Mouse (Mus musculus): ENCODE measurements around the gene Slc39a2.
"Not testable (repeated sequence)": the region's sequence is repeated elsewhere in the genome, so short reads cannot be mapped to it uniquely, and the experiment has no call there.

Gene Slc39a2

GRCm38 (mm10) chr14:51902806-51903710 is 10.4 kb downstream of the Slc39a2 start:
- DNase-seq (ENCODE audit: low spot score in 2 of 2), result peak; percentile 59 to 66

GRCm38 (mm10) chr14:51903782-51904181 is 11.1 kb downstream of the Slc39a2 start:
- peak in 1 of 2 experiments; percentile 25 for DNase-seq (ENCODE audit: low spot score in 2 of 2)

- DNase-seq (ENCODE audit: low spot score in 2 of 2), result no peak
Measured at GRCm38 (mm10) chr14:51904706-51905105, 12.0 kb downstream of the Slc39a2 start.

GRCm38 (mm10) chr14:51906102-51906501 is 13.4 kb downstream of the Slc39a2 start:
- DNase-seq (ENCODE audit: low spot score in 2 of 2), result no peak

- DNase-seq (ENCODE audit: low spot score in 2 of 2), result no peak
Measured at GRCm38 (mm10) chr14:51911301-51911700, 18.6 kb downstream of the Slc39a2 start.

GRCm38 (mm10) chr14:51912391-51913061 is 19.8 kb downstream of the Slc39a2 start:
- DNase-seq (ENCODE audit: low spot score in 2 of 2), result no peak

GRCm38 (mm10) chr14:51913062-51913959 is 20.6 kb downstream of the Slc39a2 start:
- DNase-seq (ENCODE audit: low spot score in 2 of 2), result peak; percentile 84 to 91

- peak; percentile 65 to 81 for DNase-seq (ENCODE audit: low spot score in 2 of 2)
Measured at GRCm38 (mm10) chr14:51913960-51914762, 21.5 kb downstream of the Slc39a2 start, which contains the start of gene Ndrg2. Gene Ndrg2 (minus strand): TSS chr14:51914158.

GRCm38 (mm10) chr14:51915030-51915429 is 22.3 kb downstream of the Slc39a2 start:
- DNase-seq (ENCODE audit: low spot score in 2 of 2), result no peak

- no peak for DNase-seq (ENCODE audit: low spot score in 2 of 2)
Measured at GRCm38 (mm10) chr14:51916539-51916938, 23.9 kb downstream of the Slc39a2 start.

- no peak for DNase-seq (ENCODE audit: low spot score in 2 of 2)
Measured at GRCm38 (mm10) chr14:51918125-51918524, 25.4 kb downstream of the Slc39a2 start, which contains the start of gene Tppp2. Gene Tppp2 (plus strand): TSS chr14:51918425.

- DNase-seq (ENCODE audit: low spot score in 2 of 2), result no peak
Measured at GRCm38 (mm10) chr14:51918966-51919365, 26.3 kb downstream of the Slc39a2 start.

- peak in 1 of 2 experiments; percentile 54 for DNase-seq (ENCODE audit: low spot score in 2 of 2)
Measured at GRCm38 (mm10) chr14:51921759-51922570, 29.3 kb downstream of the Slc39a2 start.

- DNase-seq (ENCODE audit: low spot score in 2 of 2), result no peak
Measured at GRCm38 (mm10) chr14:51922571-51922865, 29.8 kb downstream of the Slc39a2 start, which contains the start of gene Rnase13. Gene Rnase13 (minus strand): TSS chr14:51922773.

- no peak for DNase-seq (ENCODE audit: low spot score in 2 of 2)
Measured at GRCm38 (mm10) chr14:51922910-51923309, 30.2 kb downstream of the Slc39a2 start.

GRCm38 (mm10) chr14:51923492-51923891 is 30.8 kb downstream of the Slc39a2 start:
- DNase-seq (ENCODE audit: low spot score in 2 of 2), result peak in 1 of 2 experiments; percentile 61

- DNase-seq (ENCODE audit: low spot score in 2 of 2), result not testable (repeated sequence)
Measured at GRCm38 (mm10) chr14:51926930-51927329, 34.2 kb downstream of the Slc39a2 start.

GRCm38 (mm10) chr14:51929309-51929943 is 36.7 kb downstream of the Slc39a2 start:
- DNase-seq (ENCODE audit: low spot score in 2 of 2), result peak in 1 of 2 experiments; percentile 66

GRCm38 (mm10) chr14:51929968-51930367 is 37.3 kb downstream of the Slc39a2 start:
- no peak for DNase-seq (ENCODE audit: low spot score in 2 of 2)

Measured in urinary bladder, adult 18-20 months (tissue).